Mouse (Mus musculus) cerebellum, adult 2 months (tissue): ENCODE data around the gene Zbtb7a. TPM values are rescaled to one million over a fixed set of nuclear protein-coding genes. Genes with fewer than 3 reads are reported as not detected.

Experiments used
- DNase-seq, 2 experiments: peaks; one replicate each; pipeline ENCODE4 v3.0.0; 2021
- H3K27ac ChIP-seq: fragments of 200-500 bp; 2 replicates; pipeline ENCODE4 v1.5.1; 2012; ENCODE audit warnings: low read length, control low read depth, inconsistent platforms; ENCODE audit not compliant: insufficient read depth
- H3K27me3 ChIP-seq: fragments of 200-500 bp; 2 replicates; pipeline ENCODE4 v1.6.1; 2012; ENCODE audit warnings: inconsistent platforms, mild to moderate bottlenecking, low read length, moderate library complexity; ENCODE audit not compliant: control insufficient read depth, insufficient read depth
- H3K4me1 ChIP-seq: fragments of 200-500 bp; 2 replicates; pipeline ENCODE4 v1.6.1; 2011; ENCODE audit warnings: low read length; ENCODE audit not compliant: control insufficient read depth, insufficient read depth
- H3K4me3 ChIP-seq: fragments of 200-500 bp; replicated peaks from 2 replicates; pipeline ENCODE3; 2011; ENCODE audit warnings: mild to moderate bottlenecking, low read depth, low read length, control low read depth; ENCODE audit not compliant: insufficient read depth
- CTCF ChIP-seq: fragments of 200-500 bp; IDR thresholded peaks from 2 replicates; pipeline ENCODE4 v1.5.1; 2011; ENCODE audit warnings: low read depth, mild to moderate bottlenecking, control low read depth, low read length, moderate library complexity, borderline replicate concordance; ENCODE audit not compliant: insufficient read depth
- POLR2A ChIP-seq: fragments of 200-500 bp; IDR thresholded peaks from 2 replicates; pipeline ENCODE4 v1.6.1; 2011; ENCODE audit warnings: low read length, control low read depth, borderline replicate concordance; ENCODE audit not compliant: insufficient read depth
- WGBS: fragments of 180-500 bp; shearing (Covaris S2); methylation state at CpG from one replicate; pipeline ENCODE4 v1.1.7; 2018; 5-methylcytosine and 5-hydroxymethylcytosine counted together
- polyA plus RNA-seq: library from polyadenylated mRNA; depleted of rRNA; stranded (reverse); fragments of >200 nt; gene quantifications from 2 replicates; pipeline ENCODE4 v1.2.3, GENCODE M21; 2012; rRNA removed

Gene Zbtb7a
- polyA plus RNA-seq, 1 experiment: 62.9 TPM

DNA sequence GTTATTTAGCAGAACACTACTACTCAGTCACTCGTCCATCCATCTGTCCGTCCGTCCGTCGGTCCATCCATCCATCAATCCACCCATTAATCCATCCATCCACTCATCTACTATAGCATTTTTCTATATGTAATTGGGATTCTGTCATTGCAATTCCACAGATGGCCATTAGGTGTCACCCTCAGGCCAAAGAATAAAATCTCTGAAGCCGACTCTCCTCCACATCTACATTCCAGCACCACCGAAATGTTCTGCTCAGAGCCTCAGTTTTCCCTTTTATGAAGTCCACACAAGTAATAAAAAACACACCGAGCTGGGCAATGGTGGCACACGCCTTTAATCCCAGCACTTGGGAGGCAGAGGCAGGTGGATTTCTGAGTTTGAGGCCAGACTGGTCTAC, 63.2 kb downstream of the Zbtb7a start:
- Histone ChIP-seq H3K27ac (no peak overlapping the region), H3K27me3 (no peaks in the 10 kb centered on the region), H3K4me3 (no peak overlapping the region), H3K4me1 (peaks cover 5% of the 10 kb centered on the region)
- WGBS: 1% methylated on average over 9 of the region's 9 CpGs
- TF ChIP-seq CTCF (peak; percentile 70; the same call in 1 of the 2 replicates), POLR2A (no peak)
- peak in 1 of 2 experiments; percentile 72 for DNase-seq

DNA sequence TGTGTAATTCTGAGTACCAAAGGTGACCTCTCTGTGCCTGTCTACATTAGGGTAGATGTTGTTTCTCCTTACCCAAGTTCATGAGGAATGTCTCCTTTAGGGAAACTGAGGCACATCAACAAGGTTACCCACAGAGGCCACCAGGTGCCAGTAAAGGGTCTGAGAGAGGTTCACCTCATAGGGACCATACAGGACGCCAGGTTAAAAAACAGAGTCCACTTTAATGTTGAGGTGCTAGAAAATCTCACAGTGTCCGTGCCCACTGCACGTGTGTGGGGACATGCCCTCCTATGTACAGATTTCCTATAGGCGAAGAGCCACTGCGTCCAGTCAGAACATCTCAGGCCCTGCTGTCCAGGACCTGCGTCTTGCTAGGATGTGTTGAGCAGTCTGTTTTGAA, 64.0 kb downstream of the Zbtb7a start:
- Histone ChIP-seq H3K4me3 (no peak overlapping the region), H3K27ac (no peak overlapping the region), H3K27me3 (no peaks in the 10 kb centered on the region), H3K4me1 (peaks cover 5% of the 10 kb centered on the region)
- WGBS: 86% methylated on average over 6 of the region's 6 CpGs
- TF ChIP-seq CTCF: no peak
- no peak for TF ChIP-seq POLR2A
- no peak for DNase-seq

DNA sequence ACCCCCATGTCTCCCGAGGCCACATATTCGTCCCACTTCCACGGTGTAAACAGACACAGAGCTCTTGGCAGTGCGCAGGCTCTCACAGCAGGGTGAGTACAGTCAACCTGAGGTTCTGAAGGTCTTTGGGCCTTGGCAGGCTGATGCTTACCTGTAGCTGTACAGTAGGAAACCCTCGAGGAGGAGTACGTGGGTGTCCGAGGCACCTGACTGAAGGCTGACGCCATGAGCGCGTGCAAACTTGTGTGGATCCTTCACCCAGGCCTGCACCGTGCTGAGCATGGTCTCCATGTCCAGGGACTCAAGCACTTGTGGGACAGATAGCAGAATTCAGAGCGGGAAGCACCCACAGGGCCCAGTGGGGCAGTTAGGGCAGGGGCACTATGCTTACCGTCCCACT, 65.1 kb downstream of the Zbtb7a start:
- no peak for DNase-seq
- 82% methylated on average over 13 of the region's 13 CpGs for WGBS
- Histone ChIP-seq H3K27me3 (no peaks in the 10 kb centered on the region), H3K4me3 (no peak overlapping the region), H3K4me1 (no peaks in the 10 kb centered on the region), H3K27ac (no peak overlapping the region)
- no peak for TF ChIP-seq POLR2A
- TF ChIP-seq CTCF: no peak

- no peak for DNase-seq
- H3K4me3 ChIP-seq: no peak overlapping the region
- no peaks in the 10 kb centered on the region for H3K4me1 ChIP-seq
- 81% methylated on average over 20 of the region's 20 CpGs for WGBS
- no peak overlapping the region for H3K27ac ChIP-seq
- TF ChIP-seq POLR2A (no peak), CTCF (no peak)
- no peaks in the 10 kb centered on the region for H3K27me3 ChIP-seq
These were observed 65.7 kb downstream of the Zbtb7a start for GRCm38 (mm10) chr10:81200605-81201287.

- no peak for DNase-seq
- 49% methylated on average over 13 of the region's 13 CpGs for WGBS
- TF ChIP-seq POLR2A (no peak), CTCF (no peak)
- H3K4me3 ChIP-seq: no peak within 1 kb of the TSS
- H3K27me3 ChIP-seq: no peaks in the 10 kb centered on the region
- H3K27ac ChIP-seq: no peak within 1 kb of the TSS
- H3K4me1 ChIP-seq: no peaks in the 10 kb centered on the region
These were observed 67.1 kb downstream of the Zbtb7a start, which contains the start of gene Nmrk2 for GRCm38 (mm10) chr10:81201807-81202758. Nmrk2 (minus strand) TSS chr10:81202051.

Other genes starting within 250 kb of the Zbtb7a start
- 208 and 217 TPM in 2 replicates for gene Timm13, start 234.3 kb upstream of the Zbtb7a start, polyA plus RNA-seq
- 39.0 and 42.8 TPM in 2 replicates for gene Lmnb2, start 217.0 kb upstream of the Zbtb7a start, polyA plus RNA-seq
- 30.6 and 33.3 TPM in 2 replicates for gene Gadd45b, start 205.1 kb upstream of the Zbtb7a start, polyA plus RNA-seq
- 21.0 and 23.0 TPM in 2 replicates for gene Gng7, start 120.3 kb upstream of the Zbtb7a start, polyA plus RNA-seq
- 126 and 136 TPM in 2 replicates for gene Diras1, start 109.6 kb upstream of the Zbtb7a start, polyA plus RNA-seq
- gene Slc39a3, start 97.8 kb upstream of the Zbtb7a start, polyA plus RNA-seq: 75.2 and 77.0 TPM in 2 replicates
- gene Sgta, start 75.0 kb upstream of the Zbtb7a start, polyA plus RNA-seq: 231 and 240 TPM in 2 replicates
- 54.7 and 55.3 TPM in 2 replicates for gene Thop1, start 65.2 kb upstream of the Zbtb7a start, polyA plus RNA-seq
- 0.33 and 0.41 TPM in 2 replicates for gene Creb3l3, start 36.3 kb upstream of the Zbtb7a start, polyA plus RNA-seq
- gene Map2k2, start 29.3 kb upstream of the Zbtb7a start, polyA plus RNA-seq: 161 and 187 TPM in 2 replicates
- 34.8 and 36.0 TPM in 2 replicates for gene Pias4, start 32.7 kb downstream of the Zbtb7a start, polyA plus RNA-seq
- gene Eef2, start 41.4 kb downstream of the Zbtb7a start, polyA plus RNA-seq: 1,163 and 1,164 TPM in 2 replicates
- 70.7 and 73.0 TPM in 2 replicates for gene Dapk3, start 47.8 kb downstream of the Zbtb7a start, polyA plus RNA-seq
- gene 4930442H23Rik, start 48.6 kb downstream of the Zbtb7a start, polyA plus RNA-seq: not detected in 2 replicates
- gene Nmrk2, start 66.8 kb downstream of the Zbtb7a start, polyA plus RNA-seq: 0.16 and 0.33 TPM in 2 replicates
- gene Atcay, start 95.6 kb downstream of the Zbtb7a start, polyA plus RNA-seq: 115 and 122 TPM in 2 replicates
- 77.6 and 79.6 TPM in 2 replicates for gene Zfr2, start 97.9 kb downstream of the Zbtb7a start, polyA plus RNA-seq
- 124 and 141 TPM in 2 replicates for gene Matk, start 117.7 kb downstream of the Zbtb7a start, polyA plus RNA-seq
- 81.4 and 84.9 TPM in 2 replicates for gene Mrpl54, start 131.7 kb downstream of the Zbtb7a start, polyA plus RNA-seq
- gene Apba3, start 131.7 kb downstream of the Zbtb7a start, polyA plus RNA-seq: 61.8 and 63.9 TPM in 2 replicates
- gene Tjp3, start 156.4 kb downstream of the Zbtb7a start, polyA plus RNA-seq: 0.51 and 1.2 TPM in 2 replicates
- 288 and 314 TPM in 2 replicates for gene Pip5k1c, start 157.7 kb downstream of the Zbtb7a start, polyA plus RNA-seq
- 36.3 and 36.9 TPM in 2 replicates for gene Cactin, start 185.9 kb downstream of the Zbtb7a start, polyA plus RNA-seq
- 2.2 and 3.2 TPM in 2 replicates for gene Tbxa2r, start 193.5 kb downstream of the Zbtb7a start, polyA plus RNA-seq
- gene Gipc3, start 208.0 kb downstream of the Zbtb7a start, polyA plus RNA-seq: 0.97 and 1.0 TPM in 2 replicates
- 42.7 and 43.4 TPM in 2 replicates for gene Hmg20b, start 215.3 kb downstream of the Zbtb7a start, polyA plus RNA-seq
- 34.8 and 35.0 TPM in 2 replicates for gene Mfsd12, start 222.3 kb downstream of the Zbtb7a start, polyA plus RNA-seq
- 0.24 and 0.36 TPM in 2 replicates for gene 4930404N11Rik, start 230.6 kb downstream of the Zbtb7a start, polyA plus RNA-seq
- gene Fzr1, start 243.3 kb downstream of the Zbtb7a start, polyA plus RNA-seq: 75.8 and 81.5 TPM in 2 replicates
- 87.7 and 93.1 TPM in 2 replicates for gene Dohh, start 249.2 kb downstream of the Zbtb7a start, polyA plus RNA-seq
- gene Gm48551, start 249.2 kb downstream of the Zbtb7a start, polyA plus RNA-seq: 10.2 and 10.8 TPM in 2 replicates